Mouse (Mus musculus) olfactory bulb, adult 2 months (tissue): Measurements from ENCODE around the gene Mcm5.

Experiments
- CTCF ChIP-seq: fragments of 200-500 bp; IDR thresholded peaks from 2 replicates; pipeline ENCODE4 v1.5.1; 2012; ENCODE audit warnings: low read depth, mild to moderate bottlenecking, low read length, moderate library complexity; ENCODE audit not compliant: insufficient read depth
- POLR2A ChIP-seq: fragments of 200-500 bp; IDR thresholded peaks from 2 replicates; pipeline ENCODE4 v1.6.1; 2012; ENCODE audit warnings: mild to moderate bottlenecking, low read depth, low read length, moderate library complexity; ENCODE audit not compliant: insufficient read depth

DNA sequence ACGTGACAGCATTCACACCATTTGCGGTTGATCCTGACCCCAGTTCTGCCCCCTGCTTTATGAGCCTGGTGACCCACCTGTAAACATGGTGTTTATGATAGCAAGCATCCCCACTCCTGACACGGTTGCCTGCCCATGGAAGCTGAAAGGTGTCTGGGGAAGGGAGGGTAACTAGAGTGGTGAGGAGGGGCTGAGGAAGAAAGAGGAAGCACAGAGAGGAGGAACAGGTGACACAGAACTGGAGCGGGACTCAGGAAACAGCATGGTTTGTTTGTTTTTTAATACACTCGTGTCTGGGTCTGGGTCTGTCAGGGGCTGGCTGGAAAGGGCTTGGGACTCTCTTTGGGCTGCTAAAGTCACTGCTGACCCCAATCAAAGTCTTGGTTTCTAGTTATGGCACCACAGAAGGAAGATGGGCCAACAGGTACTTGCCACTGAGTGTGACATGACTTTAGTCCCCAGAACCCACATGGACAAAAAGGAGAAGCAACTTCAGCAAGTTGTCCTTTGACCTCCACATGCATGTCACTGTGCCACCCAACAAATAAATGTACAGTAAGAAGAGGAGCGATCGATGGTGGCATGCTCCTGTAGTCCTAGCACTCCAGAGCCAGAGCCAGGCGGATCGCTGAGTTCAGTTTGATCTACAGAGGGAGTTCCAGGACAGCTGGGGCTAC, 27.9 kb upstream of the Mcm5 start:
- TF ChIP-seq POLR2A (no peak), CTCF (no peak)
